Mouse (Mus musculus) urinary bladder, adult 2 months (tissue): Measurements from ENCODE around the gene Spry2. TPM values are rescaled to one million over a fixed set of nuclear protein-coding genes. Genes with fewer than 3 reads are reported as not detected.

Experiments used
- DNase-seq: peaks from one replicate; pipeline ENCODE4 v3.0.0; 2022; ENCODE audit warnings: low spot score
- polyA plus RNA-seq: library from polyadenylated mRNA; depleted of rRNA; stranded (reverse); fragments of >200 nt; gene quantifications from 2 replicates; pipeline ENCODE4 v1.2.3, GENCODE M21; 2012; rRNA removed

Gene Spry2
- polyA plus RNA-seq, 1 experiment = 9.2 TPM

GRCm38 (mm10) chr14:105892941-105893622 is 3.5 kb downstream of the Spry2 start:
- no peak for DNase-seq

GRCm38 (mm10) chr14:105890516-105891231 is 5.9 kb downstream of the Spry2 start:
- no peak for DNase-seq

GRCm38 (mm10) chr14:105886643-105887374 is 9.8 kb downstream of the Spry2 start:
- DNase-seq = no peak

GRCm38 (mm10) chr14:105885249-105885648 is 11.4 kb downstream of the Spry2 start:
- no peak for DNase-seq

GRCm38 (mm10) chr14:105883215-105883614 is 13.4 kb downstream of the Spry2 start:
- DNase-seq = no peak

- DNase-seq = no peak
Observed at GRCm38 (mm10) chr14:105878359-105878758, 18.3 kb downstream of the Spry2 start.

GRCm38 (mm10) chr14:105876375-105876774 is 20.2 kb downstream of the Spry2 start:
- DNase-seq = no peak

GRCm38 (mm10) chr14:105870370-105870936 is 26.2 kb downstream of the Spry2 start:
- DNase-seq = no peak

GRCm38 (mm10) chr14:105865381-105865938 is 31.2 kb downstream of the Spry2 start:
- DNase-seq = no peak

GRCm38 (mm10) chr14:105862199-105862598 is 34.4 kb downstream of the Spry2 start:
- DNase-seq = no peak

GRCm38 (mm10) chr14:105860920-105861319 is 35.7 kb downstream of the Spry2 start:
- no peak for DNase-seq

GRCm38 (mm10) chr14:105860276-105860675 is 36.3 kb downstream of the Spry2 start:
- no peak for DNase-seq

- DNase-seq = no peak
Observed at GRCm38 (mm10) chr14:105859876-105860275, 36.7 kb downstream of the Spry2 start.

GRCm38 (mm10) chr14:105859368-105859767 is 37.3 kb downstream of the Spry2 start:
- DNase-seq = no peak

- DNase-seq = no peak
Observed at GRCm38 (mm10) chr14:105858935-105859334, 37.7 kb downstream of the Spry2 start.

GRCm38 (mm10) chr14:105851359-105852067 is 45.1 kb downstream of the Spry2 start:
- no peak for DNase-seq

Other genes with a start within 250 kb of the Spry2 start
- gene Trim52, start 209.4 kb upstream of the Spry2 start, polyA plus RNA-seq = not detected in 2 replicates